Mouse (Mus musculus) bone marrow macrophage, adult 2 months (primary cell): Measurements from ENCODE around the gene Trmt112.

ENCODE experiments used
- CTCF ChIP-seq: IDR thresholded peaks from 2 replicates; pipeline ENCODE4 v1.5.1; 2012; ENCODE audit warnings: low read depth, mild to moderate bottlenecking, low read length, moderate library complexity
- POLR2A ChIP-seq: IDR thresholded peaks from 2 replicates; pipeline ENCODE4 v1.6.1; 2012; ENCODE audit warnings: mild to moderate bottlenecking, low read depth, low read length, borderline replicate concordance

GRCm38 (mm10) chr19:6941372-6942248 lies 32.1 kb downstream of the Trmt112 start, which contains the start of gene Bad:
- TF ChIP-seq POLR2A, result no peak; the same call in 1 of the 2 replicates
- TF ChIP-seq CTCF, result no peak
